Mouse (Mus musculus): ENCODE results near the gene Per1. TPM values are rescaled to one million over a fixed set of nuclear protein-coding genes. Genes with fewer than 3 reads are reported as not detected.

Gene Per1
- 48.3 and 57.6 TPM in 2 replicates for polyA plus RNA-seq (2012; rRNA removed)

DNA sequence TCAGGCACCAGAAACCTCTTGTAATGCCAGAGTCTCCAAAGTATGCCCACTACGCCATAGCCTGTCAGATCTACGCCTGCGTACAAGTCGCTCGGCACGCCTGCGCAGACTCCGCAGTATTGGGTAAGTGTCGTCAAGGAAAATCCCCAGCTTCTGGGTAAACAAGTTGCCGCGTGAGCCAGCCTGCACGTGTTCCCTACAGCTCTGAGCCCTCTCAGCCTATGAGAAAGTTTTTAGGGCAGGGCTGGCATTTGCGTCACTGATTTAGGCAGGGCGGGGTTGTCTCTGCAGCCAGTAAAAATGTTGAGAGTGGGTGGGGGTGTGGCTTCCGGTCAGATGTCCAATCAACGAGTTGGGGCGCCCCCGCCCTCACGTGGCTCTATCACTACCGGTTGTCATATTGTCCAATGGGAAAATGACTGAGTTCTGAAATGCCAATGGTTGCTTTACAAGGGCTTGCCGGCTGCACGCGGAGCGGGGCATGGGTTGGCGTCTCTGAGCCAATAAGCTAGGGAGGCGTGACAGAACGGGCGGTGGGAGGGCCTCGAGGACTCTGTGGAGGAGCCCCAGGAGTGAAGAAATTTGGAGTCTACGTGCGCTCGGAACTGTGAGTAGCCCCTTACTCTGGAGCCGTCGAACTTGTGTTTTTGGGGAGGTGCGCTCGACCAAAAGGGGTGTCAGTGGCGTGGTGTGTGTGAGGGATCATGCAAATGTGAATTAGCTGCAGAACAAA lies at the start of gene Per1:
TSS of gene Per1 (plus strand) at position 521 of the 733 bp plus-strand sequence.
- H3K27ac ChIP-seq (ENCODE audit: insufficient read depth, low read length): peak within 1 kb of the TSS; percentile 98
- TF ChIP-seq POLR2A (IDR thresholded peaks at IDR 0.05; ENCODE audit: extremely low read depth, insufficient read depth, low read length): peak; percentile 98
- no peak for TF ChIP-seq CTCF (IDR thresholded peaks at IDR 0.05; ENCODE audit: extremely low read depth, insufficient read depth, low read length)
- peaks cover 2% of the 10 kb centered on the region; the same call in 1 of the 2 replicates for H3K4me1 ChIP-seq (ENCODE audit: control insufficient read depth, insufficient read depth, low read length)
- H3K4me3 ChIP-seq (ENCODE audit: insufficient read depth, low read length): peak within 1 kb of the TSS; percentile 68

DNA sequence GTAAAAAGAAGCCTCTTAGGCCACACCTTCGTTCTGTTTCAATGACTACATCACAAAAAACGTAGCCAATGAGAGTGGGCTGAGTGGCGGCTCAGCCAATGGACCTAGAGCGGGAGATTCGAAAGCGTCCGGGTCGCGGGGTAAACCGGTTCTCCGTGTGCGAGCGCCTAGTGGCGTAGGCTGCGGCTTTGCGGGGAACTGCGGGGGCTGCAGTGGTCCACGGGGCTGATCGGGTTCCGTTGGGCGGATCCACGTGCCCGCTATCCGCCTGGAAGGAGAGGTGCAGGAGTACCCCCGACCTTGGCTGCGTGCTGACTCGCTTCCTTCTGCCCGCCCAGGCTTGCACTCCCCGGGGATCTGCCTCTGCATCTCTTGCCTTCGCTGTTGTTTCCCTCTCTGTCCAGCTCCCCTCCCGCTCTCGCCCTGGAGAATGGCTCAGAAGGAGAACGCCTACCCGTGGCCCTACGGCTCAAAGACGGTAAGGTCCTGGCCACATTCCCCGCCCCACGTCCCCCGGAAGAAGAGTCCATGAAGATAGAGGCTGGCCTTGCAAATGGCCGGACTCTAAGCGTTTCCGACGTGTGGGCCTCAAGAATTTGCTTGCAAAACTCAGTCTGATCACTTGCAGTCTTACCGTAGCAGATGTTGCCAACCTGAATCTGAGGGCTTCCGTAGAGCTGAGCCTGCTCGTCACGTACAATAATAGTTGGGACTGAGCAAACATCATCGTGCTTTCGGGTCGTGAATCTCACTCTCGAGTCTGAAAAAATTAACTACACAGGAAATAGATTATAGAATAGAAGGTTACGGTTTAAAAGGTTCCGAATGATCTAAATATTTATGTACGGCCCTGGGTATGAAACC lies 49.3 kb upstream of the Per1 start, which contains the start of gene Aurkb:
TSS of gene Aurkb (plus strand) at position 117 of the 864 bp plus-strand sequence.
- Histone ChIP-seq H3K4me3 (ENCODE audit: insufficient read depth, low read length) (peak within 1 kb of the TSS; percentile 47), H3K27ac (ENCODE audit: insufficient read depth, low read length) (no peak within 1 kb of the TSS), H3K4me1 (ENCODE audit: control insufficient read depth, insufficient read depth, low read length) (no peaks in the 10 kb centered on the region)
- no peak for TF ChIP-seq POLR2A (IDR thresholded peaks at IDR 0.05; ENCODE audit: extremely low read depth, insufficient read depth, low read length)
- no peak for TF ChIP-seq CTCF (IDR thresholded peaks at IDR 0.05; ENCODE audit: extremely low read depth, insufficient read depth, low read length)

DNA sequence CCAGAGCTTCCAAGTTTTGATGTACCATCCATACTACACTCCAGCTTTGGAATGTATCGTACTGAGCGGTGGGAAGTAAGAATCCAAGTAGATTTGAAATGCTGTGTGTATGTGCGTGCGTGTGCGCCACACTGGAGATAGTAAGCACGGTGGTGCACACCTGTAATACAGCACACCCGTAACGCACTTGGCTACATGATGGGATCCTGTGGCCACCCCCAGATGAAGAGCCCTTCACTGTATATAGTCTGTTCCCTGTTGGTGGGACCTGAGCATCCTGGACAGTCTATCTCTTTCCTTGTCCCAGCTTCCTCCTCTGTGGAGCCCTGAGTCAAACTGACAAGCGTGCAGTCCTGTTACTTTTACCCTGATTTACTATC lies 48.6 kb upstream of the Per1 start:
- H3K4me3 ChIP-seq (ENCODE audit: insufficient read depth, low read length): peak overlapping the region; percentile 47; the same call in 1 of the 2 replicates
- H3K27ac ChIP-seq (ENCODE audit: insufficient read depth, low read length): no peak overlapping the region
- TF ChIP-seq POLR2A (IDR thresholded peaks at IDR 0.05; ENCODE audit: extremely low read depth, insufficient read depth, low read length) (no peak), CTCF (IDR thresholded peaks at IDR 0.05; ENCODE audit: extremely low read depth, insufficient read depth, low read length) (no peak)
- no peaks in the 10 kb centered on the region for H3K4me1 ChIP-seq (ENCODE audit: control insufficient read depth, insufficient read depth, low read length)

DNA sequence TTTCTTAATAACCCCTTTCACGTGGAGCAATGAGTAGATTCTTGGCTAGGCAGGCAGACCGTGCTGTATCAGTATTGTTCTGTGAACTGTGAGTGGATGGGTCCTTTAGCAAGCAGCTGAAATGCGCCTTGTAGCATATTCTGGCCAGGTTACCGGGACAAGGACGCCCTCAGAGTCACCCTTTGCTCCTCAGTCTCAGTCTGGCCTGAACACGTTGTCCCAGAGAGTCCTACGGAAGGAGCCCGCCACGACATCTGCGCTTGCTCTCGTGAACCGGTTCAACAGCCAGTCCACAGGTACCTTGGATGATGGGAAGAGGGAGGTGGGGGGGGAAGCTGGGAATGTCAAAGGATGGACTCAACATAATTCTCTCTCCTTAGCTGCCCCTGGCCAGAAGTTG lies 47.4 kb upstream of the Per1 start:
- Histone ChIP-seq H3K27ac (ENCODE audit: insufficient read depth, low read length) (no peak overlapping the region), H3K4me3 (ENCODE audit: insufficient read depth, low read length) (no peak overlapping the region), H3K4me1 (ENCODE audit: control insufficient read depth, insufficient read depth, low read length) (no peaks in the 10 kb centered on the region)
- TF ChIP-seq CTCF (IDR thresholded peaks at IDR 0.05; ENCODE audit: extremely low read depth, insufficient read depth, low read length) (no peak), POLR2A (IDR thresholded peaks at IDR 0.05; ENCODE audit: extremely low read depth, insufficient read depth, low read length) (no peak)

DNA sequence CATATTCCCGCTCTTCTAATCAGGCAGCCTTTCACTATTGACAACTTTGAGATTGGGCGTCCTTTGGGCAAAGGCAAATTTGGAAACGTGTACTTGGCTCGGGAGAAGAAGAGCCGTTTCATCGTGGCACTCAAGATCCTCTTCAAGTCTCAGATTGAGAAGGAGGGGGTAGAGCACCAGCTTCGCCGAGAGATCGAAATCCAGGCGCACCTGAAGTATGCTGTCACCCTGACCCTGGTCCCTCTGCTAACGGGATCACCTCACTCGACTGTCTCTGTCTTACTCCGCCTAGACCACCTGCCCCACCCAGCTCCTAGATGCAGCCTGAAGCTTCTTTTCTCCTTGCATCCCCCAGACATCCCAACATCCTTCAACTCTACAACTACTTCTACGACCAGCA lies 46.9 kb upstream of the Per1 start:
- Histone ChIP-seq H3K4me3 (ENCODE audit: insufficient read depth, low read length) (no peak overlapping the region), H3K4me1 (ENCODE audit: control insufficient read depth, insufficient read depth, low read length) (no peaks in the 10 kb centered on the region), H3K27ac (ENCODE audit: insufficient read depth, low read length) (no peak overlapping the region)
- TF ChIP-seq POLR2A (IDR thresholded peaks at IDR 0.05; ENCODE audit: extremely low read depth, insufficient read depth, low read length) (no peak), CTCF (IDR thresholded peaks at IDR 0.05; ENCODE audit: extremely low read depth, insufficient read depth, low read length) (no peak)

DNA sequence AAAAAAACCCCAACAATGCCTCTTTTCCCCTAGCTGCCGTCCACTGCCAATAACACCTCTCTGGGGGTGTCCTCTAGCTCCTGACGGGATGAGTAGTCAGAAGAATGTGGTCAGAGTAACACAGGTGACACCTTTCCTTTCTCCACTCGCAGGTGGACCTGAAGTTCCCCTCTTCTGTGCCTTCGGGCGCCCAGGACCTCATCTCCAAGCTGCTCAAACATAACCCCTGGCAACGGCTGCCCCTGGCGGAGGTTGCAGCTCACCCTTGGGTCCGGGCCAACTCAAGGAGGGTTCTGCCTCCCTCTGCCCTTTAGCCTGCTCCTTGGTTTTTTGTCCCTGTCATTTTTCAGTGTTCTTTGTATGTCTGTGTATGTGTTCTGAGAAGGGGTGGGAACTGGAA lies 44.3 kb upstream of the Per1 start:
- H3K4me1 ChIP-seq (ENCODE audit: control insufficient read depth, insufficient read depth, low read length): no peaks in the 10 kb centered on the region
- H3K27ac ChIP-seq (ENCODE audit: insufficient read depth, low read length): no peak overlapping the region
- H3K4me3 ChIP-seq (ENCODE audit: insufficient read depth, low read length): no peak overlapping the region
- no peak for TF ChIP-seq CTCF (IDR thresholded peaks at IDR 0.05; ENCODE audit: extremely low read depth, insufficient read depth, low read length)

DNA sequence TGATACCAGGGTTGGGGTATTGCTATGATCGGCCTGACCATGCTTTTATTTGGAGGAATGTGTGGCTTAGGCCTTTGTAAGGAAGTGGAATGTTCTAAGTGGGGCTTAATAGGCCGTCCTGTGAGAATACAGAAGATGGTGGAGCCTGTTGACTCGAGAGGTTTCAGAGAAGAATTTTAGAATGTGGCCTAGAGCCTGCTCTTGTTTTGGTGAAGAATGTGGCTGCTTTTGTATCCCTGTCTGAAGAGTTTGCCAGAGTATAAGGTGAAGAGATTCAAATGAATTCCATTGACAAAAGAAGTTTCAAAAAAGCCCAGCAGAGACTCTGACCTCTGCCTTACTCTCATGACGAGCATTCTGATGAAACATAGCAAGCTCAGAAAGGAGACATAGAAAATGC lies 43.2 kb upstream of the Per1 start:
- Histone ChIP-seq H3K4me1 (ENCODE audit: control insufficient read depth, insufficient read depth, low read length) (no peaks in the 10 kb centered on the region), H3K4me3 (ENCODE audit: insufficient read depth, low read length) (no peak overlapping the region), H3K27ac (ENCODE audit: insufficient read depth, low read length) (no peak overlapping the region)
- TF ChIP-seq POLR2A (IDR thresholded peaks at IDR 0.05; ENCODE audit: extremely low read depth, insufficient read depth, low read length): no peak
- no peak for TF ChIP-seq CTCF (IDR thresholded peaks at IDR 0.05; ENCODE audit: extremely low read depth, insufficient read depth, low read length)

DNA sequence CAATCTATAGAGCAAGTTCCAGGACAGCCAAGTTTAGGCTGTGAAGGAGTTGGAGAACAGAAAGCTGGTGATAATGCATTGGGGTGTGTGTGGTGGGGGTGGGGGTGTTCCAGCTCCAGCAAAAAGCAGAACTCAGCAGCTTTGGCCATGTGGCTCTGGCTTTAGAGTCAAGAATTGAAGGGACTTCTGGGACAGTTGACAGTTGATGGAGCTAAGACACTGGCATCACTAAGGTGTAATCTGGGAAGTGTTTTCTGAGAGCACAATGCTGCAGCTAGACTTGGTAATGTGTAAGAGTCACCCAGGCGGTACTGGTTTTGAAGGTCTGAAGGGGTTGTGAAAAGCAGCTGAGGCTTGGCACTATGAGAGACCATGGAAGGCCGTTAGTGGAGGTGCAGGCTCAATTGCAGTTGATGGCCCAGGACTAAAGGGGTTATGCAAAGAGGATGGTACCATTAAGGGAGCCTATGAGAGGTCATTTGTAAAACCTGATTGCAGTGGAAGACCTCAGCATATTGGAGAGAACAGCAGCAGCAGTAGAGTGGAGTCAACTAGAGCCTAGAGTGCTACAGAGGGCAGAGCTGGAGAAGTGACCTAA lies 42.1 kb upstream of the Per1 start:
- Histone ChIP-seq H3K4me1 (ENCODE audit: control insufficient read depth, insufficient read depth, low read length) (no peaks in the 10 kb centered on the region), H3K4me3 (ENCODE audit: insufficient read depth, low read length) (no peak overlapping the region), H3K27ac (ENCODE audit: insufficient read depth, low read length) (no peak overlapping the region)
- TF ChIP-seq POLR2A (IDR thresholded peaks at IDR 0.05; ENCODE audit: extremely low read depth, insufficient read depth, low read length): no peak
- no peak for TF ChIP-seq CTCF (IDR thresholded peaks at IDR 0.05; ENCODE audit: extremely low read depth, insufficient read depth, low read length)

DNA sequence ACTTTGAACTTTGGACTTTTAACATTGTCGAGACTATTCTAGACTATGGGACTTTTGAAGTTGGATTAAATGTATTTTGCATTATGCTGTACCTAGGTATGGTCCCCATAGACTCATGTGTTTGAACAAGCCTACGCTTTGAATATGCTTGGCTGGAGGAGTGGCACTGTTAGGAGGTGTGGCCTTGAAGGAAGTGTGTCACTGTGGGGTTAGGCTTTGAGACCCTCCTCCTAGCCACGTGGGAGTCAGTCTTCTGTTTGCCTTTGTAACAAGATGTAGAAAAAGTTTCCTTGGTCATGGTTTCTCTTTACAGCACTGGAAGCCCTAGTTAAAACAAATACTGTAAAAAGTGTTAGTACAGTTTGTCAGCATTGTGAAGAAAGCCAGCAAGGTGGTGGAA lies 41.2 kb upstream of the Per1 start:
- no peaks in the 10 kb centered on the region for H3K4me1 ChIP-seq (ENCODE audit: control insufficient read depth, insufficient read depth, low read length)
- no peak overlapping the region for H3K4me3 ChIP-seq (ENCODE audit: insufficient read depth, low read length)
- TF ChIP-seq POLR2A (IDR thresholded peaks at IDR 0.05; ENCODE audit: extremely low read depth, insufficient read depth, low read length): no peak
- no peak for TF ChIP-seq CTCF (IDR thresholded peaks at IDR 0.05; ENCODE audit: extremely low read depth, insufficient read depth, low read length)
- no peak overlapping the region for H3K27ac ChIP-seq (ENCODE audit: insufficient read depth, low read length)
